Mouse (Mus musculus): ENCODE data around the gene Prkar2b.
A peak's percentile ranks its signal among the peaks of the same experiment; 100 is the strongest.

Prkar2b gene

DNA sequence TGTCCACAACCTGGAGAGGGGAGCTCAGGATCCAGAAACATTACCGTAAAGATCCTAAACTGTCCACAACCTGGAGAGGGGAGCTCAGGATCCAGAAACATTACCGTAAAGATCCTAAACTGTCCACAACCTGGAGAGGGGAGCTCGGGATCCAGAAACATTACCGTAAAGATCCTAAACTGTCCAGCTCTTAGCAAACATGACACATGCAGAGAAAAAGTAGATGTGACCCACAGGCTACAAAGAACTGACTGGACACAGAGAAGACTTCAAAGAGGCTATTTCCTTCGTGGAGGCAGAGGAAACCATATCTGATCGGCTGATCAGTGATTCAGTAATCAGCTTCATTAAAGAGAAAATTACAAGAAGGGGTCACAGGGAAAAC lies 51.1 kb downstream of the Prkar2b start:
- peak; percentile 25 for DNase-seq (ENCODE audit: low read depth, low spot score)

DNA sequence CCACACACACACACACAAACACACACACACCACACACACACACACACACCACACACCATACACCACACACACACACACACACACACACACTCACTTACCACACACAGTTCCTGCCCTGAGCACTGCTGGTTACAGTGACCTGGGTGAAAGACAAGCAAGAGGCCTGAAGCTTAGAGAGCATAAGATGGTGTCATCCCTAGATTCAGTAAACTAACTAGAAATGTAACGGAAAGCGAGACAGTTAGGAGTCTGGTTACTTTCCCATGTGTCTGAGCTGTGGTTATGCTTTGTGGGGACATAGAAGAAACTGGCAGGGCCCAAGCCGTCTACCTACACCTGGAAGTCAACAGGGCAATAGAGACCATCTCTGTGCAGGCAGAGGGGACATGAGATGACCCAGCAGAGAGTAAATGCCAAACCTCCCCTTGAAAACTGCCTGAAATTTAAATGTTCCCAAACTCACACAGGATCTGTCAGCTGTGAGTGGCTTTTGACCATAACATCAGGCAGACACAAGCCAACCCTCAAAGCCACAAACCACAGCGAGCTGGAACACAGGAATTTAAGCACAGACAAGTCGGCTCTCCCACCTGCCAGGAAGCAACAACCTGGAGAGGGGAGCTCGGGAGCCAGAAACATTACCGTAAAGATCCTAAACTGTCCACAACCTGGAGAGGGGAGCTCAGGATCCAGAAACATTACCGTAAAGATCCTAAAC lies 51.7 kb downstream of the Prkar2b start:
- DNase-seq (ENCODE audit: low read depth, low spot score) = no peak

DNA sequence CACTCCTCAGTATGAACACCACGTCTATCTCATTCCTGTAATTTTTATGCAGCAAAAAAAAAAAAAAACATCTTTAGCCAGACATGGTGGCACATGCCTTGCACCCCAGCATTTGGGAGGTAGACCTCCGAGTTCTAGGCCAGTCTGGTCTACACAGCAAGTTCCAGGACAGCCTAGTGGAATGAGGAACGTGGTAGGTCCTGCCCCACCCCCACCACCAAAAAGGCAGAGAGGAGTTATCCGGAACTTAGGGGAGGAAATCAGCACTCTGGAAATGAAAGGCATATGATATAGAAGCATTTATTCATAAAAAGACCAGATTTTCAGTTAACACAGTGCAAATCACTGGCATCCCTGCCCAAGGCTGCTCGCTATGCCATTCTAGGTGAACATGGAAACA lies 52.4 kb downstream of the Prkar2b start:
- DNase-seq (ENCODE audit: low read depth, low spot score) = no peak

DNA sequence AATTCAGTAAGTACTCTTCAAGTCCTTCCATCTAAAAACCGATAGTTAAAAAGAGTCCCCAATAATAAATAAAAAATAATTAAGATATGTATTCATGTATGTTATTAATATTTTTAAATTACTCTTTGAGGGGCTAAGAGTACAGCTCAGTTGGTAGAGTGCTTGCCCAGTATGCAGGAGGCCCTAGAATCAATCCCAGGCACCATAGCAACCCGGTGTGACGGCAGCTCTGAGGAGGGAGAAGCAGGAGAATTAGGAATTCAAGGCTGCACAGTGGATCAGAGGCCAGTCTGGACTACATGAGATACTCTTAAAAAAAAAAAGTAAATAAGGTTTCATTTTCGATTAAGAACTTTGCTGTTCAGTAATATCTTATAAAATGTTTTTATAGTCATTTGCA lies 53.5 kb downstream of the Prkar2b start:
- no peak for DNase-seq (ENCODE audit: low read depth, low spot score)

DNA sequence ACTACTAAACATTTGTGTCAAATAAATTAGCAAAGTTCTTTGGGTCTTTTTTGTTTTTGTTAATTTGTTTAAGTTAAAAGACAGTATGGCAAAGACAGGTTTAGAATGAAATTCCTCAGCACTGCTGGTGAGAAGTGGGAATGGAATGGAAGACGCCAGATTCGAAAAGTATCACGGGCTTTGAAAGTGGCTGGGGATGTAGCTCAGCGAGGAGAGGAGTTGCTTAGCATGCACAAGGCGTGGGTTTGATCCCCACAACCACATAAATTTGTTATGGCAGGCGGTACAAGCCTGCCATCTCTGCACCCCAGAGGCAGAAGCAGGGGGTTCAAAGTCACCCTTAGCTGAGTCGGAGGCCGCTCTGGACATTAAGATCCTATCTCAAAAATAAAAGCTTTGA lies 54.1 kb downstream of the Prkar2b start:
- no peak for DNase-seq (ENCODE audit: low read depth, low spot score)

DNA sequence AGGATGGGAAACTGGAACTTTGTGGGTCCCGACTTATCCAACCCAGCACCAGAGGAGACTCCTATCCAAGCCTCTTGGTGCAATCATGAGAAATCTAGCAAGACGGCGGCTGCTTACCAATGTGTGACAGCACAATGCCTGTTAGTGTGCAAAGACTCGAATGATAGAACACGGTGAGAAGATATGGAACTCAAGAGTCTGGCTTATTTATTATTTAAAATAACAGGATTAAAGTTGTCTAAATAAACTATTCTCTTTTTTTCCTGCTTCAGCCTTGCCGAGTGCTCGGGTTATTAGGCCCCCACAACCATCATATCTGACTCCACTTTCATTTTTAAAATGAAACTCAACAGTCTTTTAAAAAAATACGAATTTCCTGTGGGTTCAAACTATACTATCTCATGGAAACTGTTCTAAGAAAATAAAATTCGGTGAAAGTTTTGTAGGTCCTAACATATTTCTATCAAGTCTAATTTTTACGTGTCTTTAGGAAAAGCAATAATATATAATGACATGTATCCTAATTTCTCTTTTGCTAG lies 54.6 kb downstream of the Prkar2b start:
- no peak for DNase-seq (ENCODE audit: low read depth, low spot score)

DNA sequence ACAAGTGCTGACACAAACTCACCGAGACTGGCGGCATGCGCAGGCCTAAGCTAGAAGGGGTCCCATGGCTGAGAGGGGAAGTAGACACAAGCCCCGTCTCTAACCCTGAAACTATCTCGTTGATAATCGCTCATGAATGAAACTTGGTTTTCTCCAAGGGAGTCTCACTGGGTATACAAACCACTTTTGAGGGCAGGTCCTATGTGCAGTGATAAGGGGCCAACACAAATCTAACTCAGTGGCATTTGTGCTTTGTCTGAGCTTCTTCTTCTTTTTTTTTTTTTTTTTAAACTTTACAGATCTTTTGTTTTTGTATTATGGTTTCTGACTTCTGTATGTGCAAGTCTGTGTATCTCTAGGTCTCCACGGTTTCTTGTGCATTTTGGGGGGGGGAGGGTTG lies 60.6 kb downstream of the Prkar2b start:
- no peak for DNase-seq (ENCODE audit: low read depth, low spot score)

DNA sequence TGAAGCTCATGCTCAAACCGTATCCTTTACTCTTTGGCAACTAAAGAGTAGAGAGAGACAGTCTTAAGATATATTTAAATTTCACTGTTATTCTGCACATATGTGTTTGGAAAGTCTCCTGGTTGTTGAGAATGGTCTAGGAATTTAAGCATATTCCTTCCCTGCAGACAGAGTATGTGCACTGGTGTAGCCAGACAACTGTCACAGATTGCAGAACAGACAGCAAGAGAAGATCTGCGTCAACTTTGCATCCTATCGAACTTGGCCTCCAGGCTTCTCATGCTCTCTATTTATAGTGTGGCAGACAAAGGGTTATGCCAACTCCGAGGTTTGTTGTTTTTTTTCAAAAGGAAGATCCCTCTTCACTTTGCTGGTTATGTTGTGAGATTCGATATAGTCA lies 62.4 kb downstream of the Prkar2b start:
- no peak for DNase-seq (ENCODE audit: low read depth, low spot score)

DNA sequence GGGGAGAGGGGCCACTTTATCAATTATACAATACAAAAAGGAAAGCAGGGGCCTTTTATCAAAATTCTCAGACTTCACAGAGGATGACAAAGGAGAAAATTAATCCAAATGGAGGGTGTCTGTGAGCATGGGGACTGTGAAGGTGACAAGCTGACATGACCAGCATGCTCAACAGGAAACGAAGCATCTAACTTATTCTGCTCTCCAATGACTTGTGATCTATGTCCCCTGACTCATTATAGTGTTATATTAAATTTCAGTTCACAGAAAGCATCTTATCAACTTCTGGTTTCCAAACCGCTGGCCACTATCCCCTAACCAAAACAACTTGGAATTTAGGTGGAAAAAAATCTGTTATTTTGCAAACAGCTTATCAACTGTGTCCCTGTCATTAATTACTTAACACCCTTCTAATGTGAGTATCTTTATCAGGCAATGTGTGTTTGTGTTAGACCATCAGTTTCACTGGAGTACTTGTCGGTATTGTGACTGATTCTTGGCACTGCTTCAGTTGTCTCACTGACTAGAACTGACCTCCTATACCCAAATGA lies 63.7 kb downstream of the Prkar2b start:
- no peak for DNase-seq (ENCODE audit: low read depth, low spot score)

DNA sequence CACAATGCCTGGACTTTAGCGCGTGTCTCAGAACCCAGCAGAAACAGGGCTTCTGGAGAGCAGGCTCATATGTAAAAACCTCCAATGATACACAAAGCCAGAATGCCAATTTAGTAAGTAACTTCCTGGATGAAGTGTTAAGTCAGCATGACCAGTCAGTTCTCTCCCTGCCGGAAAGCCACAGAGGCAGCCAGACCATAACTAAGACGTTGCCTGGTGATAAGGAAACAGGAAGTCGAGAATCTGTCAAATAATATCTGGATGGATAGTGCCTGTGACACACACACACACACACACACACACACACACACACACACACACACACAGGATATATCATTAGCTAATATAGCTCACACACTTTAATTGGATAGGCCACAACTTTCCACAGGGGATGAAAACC lies 64.2 kb downstream of the Prkar2b start:
- no peak for DNase-seq (ENCODE audit: low read depth, low spot score)

DNA sequence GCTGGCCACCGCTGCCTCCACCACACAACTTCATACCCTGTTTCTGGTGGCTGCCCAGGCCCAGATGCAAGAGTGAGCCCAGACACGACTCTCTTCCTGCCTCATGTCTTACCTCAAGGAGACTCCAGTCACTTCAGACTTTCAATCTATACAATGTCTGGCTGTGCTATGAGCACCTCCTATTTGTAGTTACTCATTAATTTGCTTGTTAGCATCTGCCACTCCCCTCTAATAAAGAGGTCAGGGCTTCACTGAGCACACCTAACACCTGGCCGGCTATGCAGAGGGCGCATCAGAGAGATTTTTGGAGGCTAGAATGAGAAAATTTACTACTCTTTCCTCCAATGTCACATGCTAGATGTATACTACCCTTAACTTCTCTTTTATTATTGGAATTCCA lies 70.5 kb downstream of the Prkar2b start:
- no peak for DNase-seq (ENCODE audit: low read depth, low spot score)

DNA sequence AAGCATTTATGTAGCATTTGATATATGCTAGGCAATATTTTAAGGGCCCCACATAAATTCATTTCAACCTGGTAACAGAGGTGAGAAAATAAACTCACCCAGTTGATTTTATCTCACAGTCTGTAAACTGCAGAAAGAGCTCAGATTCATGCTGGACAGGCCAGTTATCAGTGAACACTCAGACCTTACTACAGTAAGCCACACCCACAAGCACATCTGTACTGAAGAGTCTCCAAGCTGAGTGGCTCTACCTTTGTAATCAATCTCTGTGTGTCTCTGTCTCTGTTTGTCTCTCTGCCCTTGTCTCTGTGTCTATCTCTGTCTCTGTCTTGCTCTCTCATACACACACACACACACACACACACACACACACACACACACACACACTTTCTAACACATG lies 71.4 kb downstream of the Prkar2b start:
- no peak for DNase-seq (ENCODE audit: low read depth, low spot score)

DNA sequence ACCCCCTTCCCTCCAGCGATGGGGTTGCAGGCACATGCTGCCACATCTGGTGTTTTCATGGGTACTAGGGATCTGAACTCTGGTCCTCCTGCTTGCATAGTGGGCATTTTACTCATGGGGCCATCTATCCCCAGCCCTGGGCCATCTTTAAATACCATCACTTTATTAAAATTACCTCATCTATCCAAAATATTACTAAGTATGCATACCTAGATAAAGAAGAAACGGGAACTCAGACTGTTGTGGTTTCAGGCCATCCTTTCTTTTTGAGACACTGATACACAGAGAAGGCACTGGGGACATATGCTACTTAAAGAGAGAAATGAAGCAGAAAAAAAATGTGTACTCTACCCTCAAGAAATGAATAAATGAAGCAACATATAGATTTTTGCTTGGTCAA lies 74.6 kb downstream of the Prkar2b start:
- DNase-seq (ENCODE audit: low read depth, low spot score) = no peak

DNA sequence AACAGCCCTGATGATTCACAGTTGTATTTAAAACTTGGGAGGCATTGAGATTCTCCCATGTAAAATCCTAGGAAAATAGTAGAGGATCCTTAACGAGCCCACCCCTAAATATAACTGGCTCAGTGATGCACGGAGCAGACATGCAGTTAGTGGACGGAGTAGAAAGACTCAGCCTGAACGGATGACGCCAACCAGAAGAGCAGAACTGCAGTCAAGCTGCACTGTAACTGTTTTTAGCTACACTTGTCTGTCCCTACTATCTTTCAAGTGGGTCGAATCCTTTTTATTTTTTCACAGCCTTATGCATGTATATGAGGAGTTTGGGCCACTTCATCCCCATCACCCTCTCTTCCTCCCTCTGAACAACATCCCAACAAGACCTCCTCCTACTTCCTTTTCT lies 75.4 kb downstream of the Prkar2b start:
- DNase-seq (ENCODE audit: low read depth, low spot score) = no peak

DNA sequence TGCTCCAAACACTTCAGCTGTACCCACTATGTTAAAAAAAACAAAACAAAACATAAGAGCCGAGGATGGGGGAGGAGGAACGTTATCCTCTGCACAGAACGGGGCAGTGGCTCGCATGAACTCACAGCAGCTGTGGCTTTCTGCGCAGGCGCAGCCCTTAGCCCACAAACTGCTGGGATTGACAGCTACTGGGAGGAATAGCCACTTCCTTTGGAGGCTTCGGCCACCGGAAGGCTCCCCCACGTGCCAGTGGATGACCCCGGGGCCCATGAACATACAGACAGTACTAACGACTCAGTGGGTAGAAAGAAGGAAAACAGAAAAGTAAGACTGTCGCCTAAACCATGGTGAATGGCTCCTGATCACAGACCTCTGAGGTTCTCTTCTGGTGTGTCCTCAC lies 76.4 kb downstream of the Prkar2b start:
- no peak for DNase-seq (ENCODE audit: low read depth, low spot score)

DNA sequence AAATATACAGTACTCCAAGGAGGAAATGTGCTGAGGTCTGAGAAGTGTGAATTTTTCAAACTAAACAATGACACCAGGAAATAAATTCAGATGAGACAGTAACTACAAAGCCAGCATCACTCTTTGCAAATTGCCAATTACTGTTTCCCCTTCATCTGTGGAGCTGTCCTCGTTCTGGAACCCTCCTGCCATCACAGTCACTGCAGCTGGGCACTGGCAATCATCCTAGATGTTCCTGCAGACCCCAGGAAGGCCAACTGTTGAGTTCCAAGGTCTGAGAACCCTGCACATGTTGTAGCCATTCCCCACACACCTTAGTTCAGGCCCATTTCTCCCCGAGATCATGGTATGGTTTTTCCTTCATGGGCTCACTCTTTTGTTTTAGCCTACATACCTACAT lies 76.9 kb downstream of the Prkar2b start:
- DNase-seq (ENCODE audit: low read depth, low spot score) = no peak

DNA sequence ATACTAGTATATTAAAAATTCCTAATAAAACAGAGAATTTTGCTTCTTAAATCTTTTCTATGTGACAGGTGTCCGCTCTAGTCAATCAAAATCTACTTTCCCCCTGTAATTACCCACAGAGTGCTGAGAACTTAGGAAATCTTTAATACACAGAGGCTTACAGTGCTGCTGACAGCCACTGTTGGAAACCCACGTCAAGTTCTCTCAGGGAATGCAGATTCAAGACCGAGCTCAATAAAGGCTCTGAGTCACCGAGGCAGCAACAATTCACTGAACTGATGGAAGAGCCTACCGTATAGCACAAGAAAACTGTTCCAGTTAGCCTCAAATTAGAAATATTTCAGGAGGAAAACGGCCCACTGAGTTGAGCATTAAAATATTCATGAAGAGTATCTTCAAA lies 77.3 kb downstream of the Prkar2b start:
- DNase-seq (ENCODE audit: low read depth, low spot score) = no peak

DNA sequence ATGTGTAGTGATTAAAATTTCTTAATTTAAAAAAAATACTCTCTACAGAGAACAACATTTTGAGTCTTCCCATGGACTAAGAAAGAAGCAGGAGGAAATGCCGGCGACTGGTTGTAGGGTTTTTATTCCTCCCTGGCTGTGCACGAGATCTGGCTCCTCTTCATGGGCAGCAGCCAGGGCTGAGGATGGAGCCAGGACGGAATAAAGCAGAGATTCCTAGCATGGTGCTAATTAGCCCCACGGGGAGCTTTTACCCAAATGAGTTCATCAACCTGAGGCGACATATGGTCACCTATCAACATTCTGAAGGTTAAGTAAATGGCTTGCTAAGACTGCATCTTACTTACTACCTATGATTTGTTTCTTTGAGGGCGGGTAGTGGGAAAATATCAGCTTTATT lies 77.9 kb downstream of the Prkar2b start:
- DNase-seq (ENCODE audit: low read depth, low spot score) = no peak

DNA sequence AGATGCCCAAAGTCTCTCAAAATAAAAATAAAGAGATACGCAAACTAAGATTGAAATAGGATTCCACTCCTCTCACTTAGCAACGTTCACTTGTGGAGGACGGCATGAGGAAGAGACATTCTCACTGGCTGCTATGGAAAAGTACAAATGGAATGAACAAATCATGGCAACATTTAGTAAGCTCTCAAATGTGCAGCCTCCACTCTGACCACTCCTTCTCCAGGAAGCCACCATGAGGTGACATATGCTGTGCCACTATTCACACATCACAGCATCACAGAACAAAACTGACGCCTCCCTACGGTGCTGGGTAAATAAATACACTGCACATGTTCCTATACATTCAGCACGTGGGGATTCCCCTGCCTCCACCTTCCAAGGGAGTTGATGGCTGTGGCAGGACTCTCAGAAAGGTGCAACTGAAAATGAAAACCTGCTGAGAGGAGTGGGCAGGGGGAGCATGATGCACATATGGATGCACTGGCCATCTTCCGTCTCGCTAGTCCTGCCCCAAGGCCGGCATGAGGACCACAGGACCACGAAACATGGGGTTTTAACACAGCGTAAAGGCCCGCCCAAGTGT lies 83.4 kb downstream of the Prkar2b start:
- no peak for DNase-seq (ENCODE audit: low read depth, low spot score)

DNA sequence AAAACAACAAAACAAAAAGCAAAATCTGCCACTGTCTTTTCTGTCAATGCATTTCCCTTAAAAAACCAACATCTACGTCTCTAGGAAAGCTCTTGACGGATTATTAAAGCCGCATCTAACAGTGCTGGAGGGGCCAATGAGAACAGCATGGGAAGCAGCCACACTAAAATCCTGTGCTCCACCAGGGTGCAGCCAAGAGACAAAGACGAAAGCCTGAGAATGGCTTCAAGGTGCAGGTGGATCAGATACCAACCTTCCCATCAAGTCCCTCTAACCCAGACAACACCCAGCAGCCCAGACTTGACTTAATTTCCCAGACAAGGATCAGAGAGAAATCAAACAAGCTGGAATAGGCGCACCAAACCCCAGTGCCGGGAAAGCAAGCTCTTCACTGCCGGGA lies 84.6 kb downstream of the Prkar2b start:
- peak; percentile 36 for DNase-seq (ENCODE audit: low read depth, low spot score)

DNA sequence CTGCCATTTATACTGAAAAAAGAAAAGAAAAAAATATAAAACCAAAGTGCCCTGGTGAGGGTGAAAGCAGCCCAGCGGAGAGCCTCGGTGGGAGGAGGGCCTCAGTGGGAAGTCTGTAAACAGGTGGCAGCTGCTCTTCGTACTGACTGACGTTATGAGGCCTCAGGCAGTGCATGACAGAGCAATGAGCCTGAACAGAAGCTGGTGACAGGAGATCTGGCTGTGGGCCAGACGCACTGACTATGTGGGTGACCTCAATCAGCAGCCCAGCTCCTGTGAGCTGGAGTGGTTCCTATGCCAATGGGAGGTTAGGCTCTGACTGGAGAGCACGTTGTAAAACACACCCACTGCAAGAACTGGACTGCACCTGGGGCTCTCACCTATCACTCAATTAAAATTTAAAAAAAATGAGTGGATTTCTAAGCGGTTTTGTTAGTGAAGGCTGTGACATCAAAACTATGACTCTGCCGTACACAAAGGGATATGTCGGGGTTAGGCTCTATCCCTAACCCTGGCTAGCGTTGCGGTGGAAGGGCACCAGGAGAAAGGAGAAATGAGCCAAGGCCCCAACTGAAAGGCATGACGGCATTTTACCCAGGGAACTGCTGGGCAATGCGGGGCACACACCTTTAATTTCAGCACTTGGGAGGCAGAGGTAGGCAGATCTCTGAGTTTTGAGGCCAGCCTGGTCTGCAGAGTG lies 87.5 kb downstream of the Prkar2b start:
- no peak for DNase-seq (ENCODE audit: low read depth, low spot score)

DNA sequence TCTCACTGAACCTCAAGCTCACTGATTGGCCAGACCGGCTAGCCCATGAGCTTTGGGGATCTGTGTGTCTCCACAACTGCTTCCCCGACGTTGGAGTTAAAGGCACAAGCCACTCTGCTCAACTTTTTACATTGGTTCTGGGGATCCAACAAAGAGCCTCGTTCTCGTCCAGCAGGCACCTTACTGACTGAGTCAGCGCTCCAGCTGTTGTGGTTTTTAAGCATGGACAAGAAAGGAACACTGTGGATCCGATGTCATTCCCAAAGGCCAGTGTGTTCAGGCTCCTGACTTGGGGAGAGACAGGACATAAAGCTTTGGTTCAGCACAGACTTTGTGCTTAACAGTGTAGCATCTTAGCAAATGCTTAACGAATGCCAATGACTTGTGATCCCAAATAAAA lies 89.5 kb downstream of the Prkar2b start:
- DNase-seq (ENCODE audit: low read depth, low spot score) = no peak

DNA sequence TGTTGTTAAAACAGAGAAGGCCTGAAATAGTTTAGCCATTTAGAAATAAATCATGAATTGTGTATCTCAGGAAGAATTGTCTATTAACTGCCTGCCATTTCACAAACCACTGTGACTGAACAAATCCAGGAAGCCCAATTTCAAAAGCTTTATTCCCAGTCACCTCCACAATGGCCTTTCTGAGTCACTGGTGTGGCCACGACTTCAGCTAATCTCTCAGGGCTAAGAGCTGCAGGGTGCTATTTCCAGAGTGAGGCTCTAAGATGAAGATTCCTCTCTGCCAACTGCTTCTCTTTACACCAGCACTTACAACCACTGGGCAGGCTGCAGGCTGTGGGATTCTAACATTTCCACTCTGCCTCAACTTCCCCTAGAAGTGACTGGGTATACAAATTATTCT lies 92.0 kb downstream of the Prkar2b start:
- DNase-seq (ENCODE audit: low read depth, low spot score) = no peak

All from R1 (cell line).